Mouse (Mus musculus) hindbrain, embryonic 16.5 days (tissue): ENCODE results near the gene Kcnc2. TPM values are rescaled to one million over a fixed set of nuclear protein-coding genes. Genes with fewer than 3 reads are reported as not detected.

Source experiments
- ATAC-seq: fragments of 200-750 bp; cut with Nextera tagmentation; 2 replicates; pipeline ENCODE4 v1.8.0; 2017; ENCODE audit warnings: moderate TSS enrichment, moderate library complexity
- H3K27ac ChIP-seq: fragments of 300-500 bp; sonication (generic); 2 replicates; pipeline ENCODE4 v1.5.1; 2014; ENCODE audit warnings: low read depth, mild to moderate bottlenecking, control low read depth, low read length, moderate library complexity
- H3K27me3 ChIP-seq: fragments of 300-500 bp; sonication (generic); replicated peaks from 2 replicates; pipeline ENCODE4 v1.6.1; 2014; ENCODE audit warnings: low read length; ENCODE audit not compliant: control insufficient read depth, insufficient read depth
- H3K36me3 ChIP-seq: fragments of 300-500 bp; sonication (generic); 2 replicates; pipeline ENCODE4 v1.6.1; 2014; ENCODE audit warnings: mild to moderate bottlenecking, low read length, moderate library complexity, mixed read lengths; ENCODE audit not compliant: control insufficient read depth, insufficient read depth
- H3K4me1 ChIP-seq: fragments of 300-500 bp; sonication (generic); 2 replicates; pipeline ENCODE4 v1.6.1; 2014; ENCODE audit warnings: low read depth, low read length; ENCODE audit not compliant: control insufficient read depth, insufficient read depth
- H3K4me2 ChIP-seq: fragments of 300-500 bp; sonication (generic); 2 replicates; pipeline ENCODE4 v1.6.1; 2014; ENCODE audit warnings: mild to moderate bottlenecking, low read length, control low read depth, moderate library complexity
- H3K4me3 ChIP-seq: fragments of 300-500 bp; sonication (generic); 2 replicates; pipeline ENCODE4 v1.5.1; 2014; ENCODE audit warnings: mild to moderate bottlenecking, low read length, control low read depth, moderate library complexity
- H3K9ac ChIP-seq: fragments of 300-500 bp; sonication (generic); 2 replicates; pipeline ENCODE4 v1.6.1; 2014; ENCODE audit warnings: low read depth, mild to moderate bottlenecking, control low read depth, low read length, moderate library complexity
- H3K9me3 ChIP-seq: fragments of 300-500 bp; sonication (generic); 2 replicates; pipeline ENCODE4 v1.6.1; 2014; ENCODE audit warnings: mild to moderate bottlenecking, low read length, moderate library complexity; ENCODE audit not compliant: control insufficient read depth
- WGBS: fragments of 180-500 bp; shearing (Covaris S2); extraction: QIAGEN DNeasy Blood & Tissue Kit; methylation state at CpG from one replicate; pipeline ENCODE4 v1.1.7; 2014; 5-methylcytosine and 5-hydroxymethylcytosine counted together
- polyA plus RNA-seq: library from polyadenylated mRNA; unstranded; fragments of >200 nt; fragmentation: Nextera tagmentation; extraction: Ambion mirVana; gene quantifications from 2 replicates; pipeline ENCODE4 v1.2.1, GENCODE M21; 2015

Gene Kcnc2
- polyA plus RNA-seq, 1 experiment from 2014 or later: 7.5 TPM

GRCm38 (mm10) chr10:112269939-112270781 lies 761 bp upstream of the Kcnc2 start:
- Histone ChIP-seq H3K4me3 (peak overlapping the region; percentile 52), H3K4me2 (peak overlapping the region; percentile 81), H3K27me3 (peaks cover 3% of the 10 kb centered on the region; the same call in 1 of the 2 replicates), H3K36me3 (no peaks in the 10 kb centered on the region), H3K27ac (0 out of 2 replicates have a peak overlapping the region, but pooled peaks have one; percentile 17), H3K9ac (peak overlapping the region; percentile 66), H3K4me1 (peaks cover 8% of the 10 kb centered on the region), H3K9me3 (no peaks in the 10 kb centered on the region)
- peak; percentile 83 for ATAC-seq
- WGBS: under 1% methylated on average over 42 of the region's 43 CpGs

GRCm38 (mm10) chr10:112271803-112272165 lies 863 bp downstream of the Kcnc2 start:
- 1% methylated on average over 30 of the region's 36 CpGs for WGBS
- Histone ChIP-seq H3K27ac (no peak overlapping the region), H3K4me3 (peak overlapping the region; percentile 52), H3K4me2 (peak overlapping the region; percentile 81), H3K36me3 (no peaks in the 10 kb centered on the region), H3K9ac (peak overlapping the region; percentile 66), H3K27me3 (peaks cover 3% of the 10 kb centered on the region; the same call in 1 of the 2 replicates), H3K4me1 (peaks cover 8% of the 10 kb centered on the region), H3K9me3 (no peaks in the 10 kb centered on the region)
- 0 out of 2 replicates have a peak, but pooled peaks have one; percentile 35 for ATAC-seq

DNA sequence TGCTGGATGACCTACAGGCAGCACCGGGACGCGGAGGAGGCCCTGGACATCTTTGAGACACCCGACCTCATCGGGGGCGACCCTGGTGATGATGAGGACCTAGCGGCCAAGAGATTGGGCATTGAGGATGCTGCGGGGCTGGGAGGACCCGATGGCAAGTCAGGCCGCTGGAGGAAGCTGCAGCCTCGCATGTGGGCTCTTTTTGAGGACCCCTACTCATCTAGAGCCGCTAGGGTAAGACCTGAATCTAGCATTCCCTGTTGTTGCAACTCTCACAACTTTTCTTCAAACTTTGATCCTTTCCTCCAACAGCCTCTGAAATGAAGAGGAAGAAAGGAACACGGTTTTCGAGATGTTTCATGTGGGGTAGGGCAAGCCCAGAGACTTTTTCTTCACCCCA lies 1.2 kb downstream of the Kcnc2 start:
- peaks cover 8% of the 10 kb centered on the region for H3K4me1 ChIP-seq
- no peaks in the 10 kb centered on the region for H3K36me3 ChIP-seq
- H3K27ac ChIP-seq: no peak overlapping the region
- ATAC-seq: no peak
- H3K27me3 ChIP-seq: peaks cover 3% of the 10 kb centered on the region; the same call in 1 of the 2 replicates
- WGBS: 15% methylated on average over 14 of the region's 14 CpGs
- peak overlapping the region; percentile 52 for H3K4me3 ChIP-seq
- H3K9ac ChIP-seq: peak overlapping the region; percentile 66
- H3K4me2 ChIP-seq: peak overlapping the region; percentile 81
- H3K9me3 ChIP-seq: no peaks in the 10 kb centered on the region

GRCm38 (mm10) chr10:112277996-112278395 lies 7.1 kb downstream of the Kcnc2 start:
- H3K9ac ChIP-seq: no peak overlapping the region
- WGBS: 67% methylated on average over 3 of the region's 3 CpGs
- H3K4me3 ChIP-seq: no peak overlapping the region
- no peaks in the 10 kb centered on the region for H3K9me3 ChIP-seq
- no peak for ATAC-seq
- H3K36me3 ChIP-seq: no peaks in the 10 kb centered on the region
- no peaks in the 10 kb centered on the region; the same call in 1 of the 2 replicates for H3K27me3 ChIP-seq
- no peaks in the 10 kb centered on the region; the same call in 1 of the 2 replicates for H3K4me1 ChIP-seq
- no peak overlapping the region for H3K27ac ChIP-seq
- H3K4me2 ChIP-seq: no peak overlapping the region

DNA sequence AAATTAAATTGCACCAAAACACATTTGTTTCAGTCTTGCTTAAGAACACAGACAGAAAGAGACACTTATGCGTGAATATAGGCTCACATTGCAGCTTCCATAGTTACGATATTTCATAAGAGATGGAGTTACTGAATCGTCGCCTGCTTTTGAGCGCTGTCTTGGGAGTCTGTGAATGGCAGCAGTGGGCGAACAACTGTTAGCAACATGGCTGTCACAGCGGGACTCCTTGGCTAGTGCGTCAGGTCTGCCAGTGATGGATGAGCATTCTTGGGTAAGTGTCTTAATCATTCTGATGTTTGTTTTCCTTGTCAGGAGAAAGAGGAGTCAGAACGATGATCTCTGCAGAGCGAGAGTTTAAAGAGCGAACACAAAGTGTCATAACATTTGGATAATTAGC lies 44.2 kb downstream of the Kcnc2 start:
- Histone ChIP-seq H3K4me3 (peak overlapping the region; percentile 25), H3K4me2 (peak overlapping the region; percentile 46), H3K36me3 (no peaks in the 10 kb centered on the region), H3K27ac (no peak overlapping the region; the same call in 1 of the 2 replicates), H3K4me1 (0 out of 2 replicates have a peak, but pooled peaks cover 4% of the 10 kb centered on the region), H3K27me3 (no peaks in the 10 kb centered on the region), H3K9ac (peak overlapping the region; percentile 31; the same call in 1 of the 2 replicates), H3K9me3 (no peaks in the 10 kb centered on the region)
- 18% methylated on average over 11 of the region's 11 CpGs for WGBS
- ATAC-seq: peak; percentile 81

GRCm38 (mm10) chr10:112317783-112318182 lies 46.9 kb downstream of the Kcnc2 start:
- H3K4me2 ChIP-seq: no peak overlapping the region
- H3K9ac ChIP-seq: no peak overlapping the region
- H3K27me3 ChIP-seq: no peaks in the 10 kb centered on the region
- ATAC-seq: peak; percentile 63; the same call in 1 of the 2 replicates
- H3K4me3 ChIP-seq: no peak overlapping the region
- no peaks in the 10 kb centered on the region for H3K36me3 ChIP-seq
- WGBS: 69% methylated on average over 1 of the region's 1 CpGs
- H3K4me1 ChIP-seq: 0 out of 2 replicates have a peak, but pooled peaks cover 4% of the 10 kb centered on the region
- H3K27ac ChIP-seq: no peak overlapping the region
- H3K9me3 ChIP-seq: no peaks in the 10 kb centered on the region

GRCm38 (mm10) chr10:112357669-112358362 lies 86.9 kb downstream of the Kcnc2 start:
- no peaks in the 10 kb centered on the region for H3K36me3 ChIP-seq
- H3K4me2 ChIP-seq: no peak overlapping the region
- no peaks in the 10 kb centered on the region for H3K9me3 ChIP-seq
- ATAC-seq: peak; percentile 65; the same call in 1 of the 2 replicates
- no peak overlapping the region for H3K9ac ChIP-seq
- H3K27me3 ChIP-seq: no peaks in the 10 kb centered on the region
- H3K4me1 ChIP-seq: no peaks in the 10 kb centered on the region
- no peak overlapping the region for H3K4me3 ChIP-seq
- H3K27ac ChIP-seq: no peak overlapping the region
- WGBS: 26% methylated on average over 3 of the region's 3 CpGs

DNA sequence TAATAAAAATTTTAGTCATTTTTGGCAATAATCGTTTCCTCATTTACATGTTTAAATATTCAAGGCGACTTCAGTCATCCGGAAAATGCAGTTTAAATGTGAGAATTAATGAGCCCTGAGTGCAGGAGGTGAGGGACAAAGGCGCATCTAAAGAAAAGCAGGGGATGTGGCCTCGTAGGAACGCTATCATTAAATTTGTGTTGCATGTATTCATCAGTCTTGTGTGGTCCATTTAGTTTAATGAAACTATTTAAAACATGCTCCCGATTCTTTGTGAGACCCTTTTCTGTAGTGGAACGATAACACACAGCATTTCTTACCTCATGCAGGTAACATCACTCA lies 87.4 kb downstream of the Kcnc2 start:
- Histone ChIP-seq H3K27ac (no peak overlapping the region), H3K4me2 (no peak overlapping the region), H3K9ac (no peak overlapping the region), H3K36me3 (no peaks in the 10 kb centered on the region), H3K27me3 (no peaks in the 10 kb centered on the region), H3K4me3 (no peak overlapping the region), H3K4me1 (no peaks in the 10 kb centered on the region), H3K9me3 (no peaks in the 10 kb centered on the region)
- no peak for ATAC-seq
- WGBS: 30% methylated on average over 8 of the region's 8 CpGs

GRCm38 (mm10) chr10:112360704-112361103 lies 89.8 kb downstream of the Kcnc2 start:
- Histone ChIP-seq H3K36me3 (no peaks in the 10 kb centered on the region), H3K27ac (no peak overlapping the region), H3K4me1 (no peaks in the 10 kb centered on the region), H3K4me2 (no peak overlapping the region), H3K27me3 (no peaks in the 10 kb centered on the region), H3K9me3 (no peaks in the 10 kb centered on the region), H3K9ac (no peak overlapping the region), H3K4me3 (no peak overlapping the region)
- 72% methylated on average over 5 of the region's 5 CpGs for WGBS
- peak; percentile 48; the same call in 1 of the 2 replicates for ATAC-seq
